Mouse (Mus musculus): Measurements from ENCODE around the gene Celf1. TPM values are rescaled to one million over a fixed set of nuclear protein-coding genes. Genes with fewer than 3 reads are reported as not detected.
A peak's percentile ranks its signal among the peaks of the same experiment; 100 is the strongest.
"Not testable (repeated sequence)": the region's sequence is repeated elsewhere in the genome, so short reads cannot be mapped to it uniquely, and the experiment has no call there.

Gene Celf1
- total RNA-seq, 4 experiments from 2014 or later = 50.7 to 66.2 (median 63.7) TPM

DNA sequence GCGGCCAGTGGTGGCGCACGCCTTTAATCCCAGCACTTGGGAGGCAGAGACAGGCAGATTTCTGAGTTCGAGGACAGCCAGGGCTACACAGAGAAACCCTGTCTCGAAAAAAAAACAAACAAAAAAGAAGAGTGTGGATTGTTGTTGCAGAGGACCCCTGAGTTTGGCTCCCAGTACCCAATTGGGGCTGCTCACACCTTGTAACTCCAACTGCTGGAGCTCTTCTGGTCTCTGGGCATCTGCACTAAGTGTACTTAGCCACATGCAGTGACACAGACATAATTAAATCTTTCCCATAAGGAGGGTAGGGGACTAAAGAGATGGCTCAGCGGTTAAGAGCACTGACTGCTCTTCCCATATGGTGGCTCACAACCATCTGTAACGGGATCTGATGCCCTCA lies 82.1 kb downstream of the Celf1 start:
- not testable (repeated sequence) for DNase-seq (ENCODE audit: low spot score in 2 of 2)

DNA sequence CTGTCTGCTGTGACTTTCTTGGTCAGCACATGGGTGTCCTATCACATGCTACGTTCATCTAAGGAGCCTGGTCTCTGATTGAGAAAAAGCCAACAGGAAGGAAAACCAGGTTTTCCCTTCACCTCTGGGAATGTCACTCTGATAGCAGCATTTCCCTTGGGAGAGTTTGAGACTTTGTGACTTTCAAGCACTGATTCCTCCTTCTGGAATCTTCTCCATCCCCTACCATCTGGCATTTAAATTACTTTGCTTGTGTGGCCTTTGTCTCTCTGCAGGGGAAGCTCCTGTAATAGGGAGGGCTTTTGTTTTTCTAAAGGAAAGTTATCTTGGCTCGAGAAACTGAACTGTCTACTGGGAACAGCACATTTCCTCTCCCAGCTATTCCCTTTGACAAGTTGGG lies 82.9 kb downstream of the Celf1 start:
- no peak for DNase-seq (ENCODE audit: low spot score in 2 of 2)

DNA sequence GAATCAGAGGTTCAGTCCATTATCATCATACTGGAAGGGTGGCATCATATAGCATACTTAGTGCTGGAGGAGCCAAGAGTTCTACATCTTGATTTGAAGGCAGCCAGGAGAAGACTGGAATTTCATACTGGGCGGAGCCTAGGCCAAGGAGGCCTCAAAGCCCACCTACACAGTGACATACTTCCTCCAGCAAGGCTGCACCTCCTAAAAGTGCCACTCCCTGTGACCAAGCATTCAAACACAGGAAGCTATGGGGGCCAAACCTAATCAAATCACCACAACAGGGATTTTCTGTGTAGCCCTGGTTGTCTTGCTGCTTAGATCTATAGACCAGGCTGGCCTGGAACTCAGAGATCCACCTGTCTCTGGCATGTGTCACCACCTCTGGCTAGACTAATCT lies 83.8 kb downstream of the Celf1 start:
- DNase-seq (ENCODE audit: low spot score in 2 of 2) = no peak

DNA sequence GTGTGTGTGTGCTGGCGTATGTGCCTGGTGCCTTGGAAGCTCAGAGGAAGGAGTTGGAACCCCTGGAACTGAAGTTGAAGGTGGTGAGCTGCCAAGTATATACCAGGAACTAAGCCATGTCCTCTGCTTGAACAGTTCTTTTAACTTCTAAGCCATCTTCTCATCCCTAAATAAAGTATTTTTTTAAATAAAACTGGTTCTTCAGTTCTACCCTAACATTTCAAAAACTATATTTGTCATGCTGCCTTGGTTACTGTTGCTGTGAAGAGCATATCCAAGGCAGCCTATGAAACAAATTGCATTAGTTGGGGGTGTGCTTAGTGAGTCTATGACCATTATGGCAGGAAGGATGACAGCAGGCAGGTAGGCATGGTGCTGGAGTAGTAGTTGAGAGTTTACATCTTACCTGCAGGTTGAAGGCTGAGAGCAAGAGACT lies 84.9 kb downstream of the Celf1 start:
- no peak for DNase-seq (ENCODE audit: low spot score in 2 of 2)

DNA sequence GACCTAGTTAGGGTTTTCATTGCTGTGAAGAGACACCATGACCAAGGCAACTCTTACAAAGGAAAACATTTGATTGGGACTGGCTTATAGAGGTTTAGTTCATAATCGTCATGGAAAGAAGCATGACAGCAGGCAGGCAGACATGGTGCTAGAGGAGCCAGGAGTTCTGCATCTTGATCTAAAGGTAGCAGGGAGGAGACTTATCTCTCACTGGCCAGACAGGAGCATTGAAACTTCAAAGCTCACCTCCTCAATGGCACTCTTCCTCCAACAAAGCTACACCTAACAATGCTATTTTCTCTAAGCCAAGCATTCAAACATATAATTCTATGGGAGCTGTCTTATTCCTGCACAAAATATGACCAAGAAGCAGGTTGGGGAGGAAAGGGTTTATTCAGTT lies 86.3 kb downstream of the Celf1 start:
- DNase-seq (ENCODE audit: low spot score in 2 of 2) = no peak

DNA sequence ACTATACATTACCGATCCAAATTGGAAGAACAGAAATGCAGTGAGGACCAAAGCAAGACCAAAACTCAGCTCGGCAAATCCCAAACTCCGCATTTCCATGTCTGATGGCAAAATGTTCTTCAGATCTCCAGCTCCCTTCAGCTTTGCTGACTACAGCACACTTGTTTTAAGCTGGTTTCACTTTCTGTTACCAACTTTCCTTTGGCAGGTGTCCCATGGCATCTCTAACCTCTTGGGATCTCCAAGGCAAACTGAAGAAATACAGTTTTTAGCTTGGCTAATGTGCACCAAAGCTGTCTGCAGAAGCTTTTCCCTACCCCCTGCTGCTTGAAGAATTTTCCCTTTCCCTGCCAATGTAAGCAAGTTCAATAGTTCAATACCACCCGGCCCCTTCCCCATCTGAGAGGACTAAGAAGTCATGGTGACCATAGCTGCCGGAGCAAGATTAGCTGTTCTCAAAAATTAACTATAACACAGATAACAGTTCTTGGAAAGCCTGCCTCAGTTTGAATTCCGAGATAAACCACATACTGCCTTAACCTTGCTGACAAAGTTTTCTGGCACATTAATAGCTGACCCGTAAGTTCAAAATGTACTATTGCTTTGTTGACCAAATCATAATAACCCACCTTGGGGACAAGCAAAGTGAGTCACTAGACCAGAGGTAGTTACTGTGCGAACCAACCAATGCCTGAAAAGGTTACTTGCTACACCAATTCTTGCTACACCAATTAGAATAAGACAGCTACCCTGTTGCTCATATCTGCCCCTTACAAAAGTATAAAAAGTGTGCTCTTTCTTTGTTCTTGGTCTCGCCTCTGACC lies 87.4 kb downstream of the Celf1 start:
- DNase-seq (ENCODE audit: low spot score in 2 of 2) = no peak

DNA sequence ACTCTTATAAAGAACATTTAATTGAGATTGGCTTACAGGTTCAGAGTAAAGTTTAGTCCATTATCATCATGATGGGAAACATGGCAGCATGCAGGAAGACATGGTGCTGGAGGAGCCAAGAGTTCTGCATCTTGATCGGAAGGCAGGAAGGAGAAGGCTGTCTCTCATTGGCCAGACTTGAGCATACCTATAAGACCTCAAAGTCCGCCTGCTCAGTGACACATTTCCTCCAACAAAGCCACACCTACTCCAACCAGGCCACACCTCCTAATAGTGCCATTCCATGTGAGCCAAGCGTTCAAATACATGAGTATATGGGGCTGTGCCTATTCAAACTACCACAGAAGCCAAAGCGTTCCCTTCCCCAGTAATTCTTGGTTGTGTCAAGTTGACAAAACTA lies 91.0 kb downstream of the Celf1 start:
- no peak for DNase-seq (ENCODE audit: low spot score in 2 of 2)

DNA sequence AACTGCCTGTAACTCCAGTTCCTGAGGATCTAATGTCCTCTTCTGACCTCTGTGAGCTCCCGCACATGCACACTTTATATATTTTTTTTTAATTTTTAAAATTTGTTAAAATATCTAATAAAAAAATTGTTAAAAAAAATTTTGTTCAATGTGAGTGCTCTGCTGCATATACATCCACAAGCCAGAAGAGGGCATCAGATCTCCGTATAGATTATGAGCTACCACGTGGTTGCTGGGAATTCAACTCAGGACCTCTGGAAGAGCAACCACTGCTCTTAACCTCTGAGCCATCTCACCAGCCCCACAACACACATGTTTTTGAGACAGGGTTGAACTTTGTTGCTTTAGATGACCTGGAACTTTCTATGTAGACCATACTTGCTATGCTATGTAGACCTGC lies 92.8 kb downstream of the Celf1 start:
- no peak for DNase-seq (ENCODE audit: low spot score in 2 of 2)

DNA sequence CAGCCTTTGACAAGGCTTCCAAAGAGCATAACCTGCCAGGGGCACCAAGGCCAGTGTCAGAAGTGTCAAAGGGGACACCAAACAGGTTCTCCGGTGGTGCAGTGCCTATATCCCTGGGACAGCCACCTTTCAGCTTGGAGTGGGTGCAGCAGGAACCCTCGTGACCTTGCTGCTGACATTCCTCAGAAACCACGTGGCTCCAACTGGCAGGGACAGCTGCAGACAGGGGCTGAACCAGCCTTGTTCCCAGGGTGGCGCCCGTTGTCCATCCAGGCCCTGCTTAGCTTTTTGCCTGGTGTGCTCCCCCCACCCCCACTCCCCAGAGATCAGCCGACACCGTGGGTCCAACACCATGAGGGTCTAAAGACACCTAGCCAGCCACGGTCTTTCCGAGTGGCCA lies 95.2 kb downstream of the Celf1 start, which contains the start of gene Rapsn:
Gene Rapsn, plus strand, starts transcription at position 236 of the 400 bp plus-strand sequence.
- peak; percentile 62 to 78 for DNase-seq (ENCODE audit: low spot score in 2 of 2)

DNA sequence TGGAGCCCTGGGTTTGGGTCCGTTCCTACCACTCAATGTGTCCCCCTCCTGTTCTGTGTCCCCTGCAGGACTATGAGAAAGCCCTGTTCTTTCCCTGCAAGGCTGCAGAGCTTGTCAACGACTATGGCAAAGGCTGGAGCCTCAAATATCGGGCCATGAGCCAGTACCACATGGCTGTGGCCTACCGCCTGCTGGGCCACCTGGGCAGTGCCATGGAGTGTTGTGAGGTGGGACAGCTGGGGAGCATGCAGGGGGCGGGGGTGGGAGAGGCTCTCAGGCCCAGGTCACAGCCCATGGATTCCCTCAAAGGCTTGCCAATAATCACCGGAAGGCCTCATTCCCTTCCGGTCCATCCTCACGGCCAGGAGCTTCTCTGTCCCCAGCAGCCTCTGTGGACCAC lies 101.6 kb downstream of the Celf1 start:
- no peak for DNase-seq (ENCODE audit: low spot score in 2 of 2)

DNA sequence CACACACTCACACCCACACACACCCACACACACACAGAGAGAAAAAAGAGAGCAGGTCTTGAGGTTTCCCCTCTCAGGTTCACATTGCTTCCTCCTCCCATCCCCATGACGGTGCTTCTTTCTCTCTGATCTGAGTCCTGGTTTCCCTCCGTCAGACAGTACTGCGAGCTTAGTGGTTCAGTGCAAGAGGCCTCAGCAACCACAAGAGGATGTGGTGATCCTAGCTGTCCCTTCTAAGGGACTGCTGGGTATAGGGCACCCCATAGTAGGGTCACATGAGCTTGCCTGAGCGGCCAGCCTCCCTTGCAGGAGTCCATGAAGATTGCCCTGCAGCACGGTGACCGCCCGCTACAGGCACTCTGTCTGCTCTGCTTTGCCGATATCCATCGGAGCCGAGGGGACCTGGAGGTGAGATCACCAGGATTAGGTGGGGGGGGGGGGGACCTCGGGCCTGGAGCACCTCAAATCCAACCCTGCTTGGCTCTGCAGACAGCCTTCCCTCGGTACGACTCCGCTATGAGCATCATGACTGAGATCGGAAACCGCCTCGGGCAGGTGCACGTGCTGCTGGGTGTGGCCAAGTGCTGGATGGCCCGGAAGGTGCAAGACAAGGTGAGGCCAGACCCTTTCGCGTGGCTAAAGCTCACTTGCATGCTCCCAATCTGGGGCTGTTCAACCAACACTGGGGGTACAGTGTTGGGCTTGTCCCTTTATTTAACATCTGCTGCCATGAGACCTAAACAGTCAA lies 102.6 kb downstream of the Celf1 start:
- DNase-seq (ENCODE audit: low spot score in 2 of 2) = no peak

DNA sequence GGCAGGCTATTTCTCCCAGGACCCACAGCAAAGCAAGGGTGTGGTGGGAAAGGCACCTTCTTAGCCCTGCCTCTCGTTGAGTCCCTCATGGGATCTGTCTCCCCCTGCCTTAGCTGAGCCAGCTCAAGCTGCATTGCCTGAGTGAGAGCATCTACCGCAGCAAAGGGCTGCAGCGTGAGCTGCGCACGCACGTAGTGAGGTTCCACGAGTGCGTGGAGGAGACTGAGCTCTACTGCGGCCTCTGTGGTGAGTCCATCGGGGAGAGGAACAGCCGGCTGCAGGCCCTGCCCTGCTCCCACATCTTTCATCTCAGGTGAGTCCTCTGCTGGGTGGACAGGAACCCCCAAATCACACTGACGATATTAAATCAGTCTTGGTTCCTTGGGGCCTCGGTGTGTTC lies 104.5 kb downstream of the Celf1 start:
- DNase-seq (ENCODE audit: low spot score in 2 of 2) = no peak

DNA sequence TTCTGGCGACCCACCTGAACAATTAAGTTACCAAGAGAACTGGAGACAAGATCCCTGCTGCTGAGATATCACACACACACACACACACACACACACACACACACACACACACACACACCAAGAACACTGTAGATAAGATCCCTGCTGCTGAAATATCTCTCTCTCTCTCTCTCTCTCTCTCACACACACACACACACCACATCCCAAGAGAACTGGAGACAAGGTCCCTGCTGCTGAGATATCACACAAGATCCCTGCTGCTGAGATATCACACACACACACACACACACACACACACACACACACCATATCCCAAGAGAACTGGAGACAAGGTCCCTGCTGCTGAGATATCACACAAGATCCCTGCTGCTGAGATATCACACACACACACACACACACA lies 105.6 kb downstream of the Celf1 start:
- not testable (repeated sequence) for DNase-seq (ENCODE audit: low spot score in 2 of 2)

DNA sequence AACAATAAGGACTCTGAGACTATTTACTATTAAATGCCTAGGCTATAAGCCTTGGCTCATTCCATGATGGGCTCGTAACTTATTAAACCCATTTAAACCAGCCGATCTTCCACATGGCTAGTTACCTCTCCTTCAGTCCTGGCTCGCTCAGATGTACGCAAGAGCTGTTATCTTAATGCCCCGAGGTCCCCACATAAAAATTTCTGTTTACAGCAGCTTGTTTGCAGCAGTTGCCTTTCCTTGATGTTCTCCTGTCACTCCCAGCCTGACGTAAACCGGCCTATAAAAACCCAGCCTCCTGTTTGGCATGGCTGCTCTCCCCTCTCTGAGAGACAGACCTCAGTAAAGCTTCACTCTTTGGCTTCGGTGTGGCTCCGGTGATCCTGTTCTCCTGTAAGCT lies 107.2 kb downstream of the Celf1 start:
- DNase-seq (ENCODE audit: low spot score in 2 of 2) = no peak

DNA sequence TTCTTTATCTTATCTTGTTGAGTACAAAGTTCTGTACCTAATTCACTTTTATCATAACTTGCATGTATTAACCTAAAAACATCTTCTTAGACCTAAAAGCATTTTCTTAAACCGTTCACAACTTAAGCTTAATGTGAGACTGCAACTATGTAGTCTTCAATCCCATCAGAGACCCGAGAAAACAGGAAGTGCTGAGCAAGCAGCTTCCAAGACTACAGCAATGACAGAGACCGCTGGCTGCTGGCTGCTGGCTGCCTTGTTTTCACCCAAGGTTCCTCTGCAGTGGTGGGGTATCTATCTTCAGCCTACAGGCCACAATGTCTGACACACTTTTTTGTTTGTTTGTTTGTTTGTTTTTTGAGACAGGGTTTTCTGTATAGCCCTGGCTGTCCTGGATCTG lies 111.7 kb downstream of the Celf1 start:
- no peak for DNase-seq (ENCODE audit: low spot score in 2 of 2)

DNA sequence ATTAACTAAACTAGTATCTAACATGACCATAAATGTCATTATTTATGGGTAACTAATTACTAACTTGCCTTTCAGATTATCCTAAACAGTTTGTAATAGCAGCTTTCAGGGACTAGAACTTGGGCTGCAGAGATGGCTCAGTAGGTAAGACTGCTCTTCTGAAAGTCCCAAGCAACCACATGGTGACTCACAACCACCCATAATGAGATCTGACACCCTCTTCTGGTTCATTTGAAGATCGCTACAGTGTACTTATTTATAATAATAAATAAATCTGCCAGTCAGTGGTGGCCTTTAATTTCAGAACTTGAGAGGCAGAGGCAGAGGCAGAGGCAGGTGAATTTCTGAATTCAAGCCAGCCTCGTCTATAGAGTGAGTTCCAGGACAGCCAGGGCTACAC lies 112.6 kb downstream of the Celf1 start:
- no peak for DNase-seq (ENCODE audit: low spot score in 2 of 2)

DNA sequence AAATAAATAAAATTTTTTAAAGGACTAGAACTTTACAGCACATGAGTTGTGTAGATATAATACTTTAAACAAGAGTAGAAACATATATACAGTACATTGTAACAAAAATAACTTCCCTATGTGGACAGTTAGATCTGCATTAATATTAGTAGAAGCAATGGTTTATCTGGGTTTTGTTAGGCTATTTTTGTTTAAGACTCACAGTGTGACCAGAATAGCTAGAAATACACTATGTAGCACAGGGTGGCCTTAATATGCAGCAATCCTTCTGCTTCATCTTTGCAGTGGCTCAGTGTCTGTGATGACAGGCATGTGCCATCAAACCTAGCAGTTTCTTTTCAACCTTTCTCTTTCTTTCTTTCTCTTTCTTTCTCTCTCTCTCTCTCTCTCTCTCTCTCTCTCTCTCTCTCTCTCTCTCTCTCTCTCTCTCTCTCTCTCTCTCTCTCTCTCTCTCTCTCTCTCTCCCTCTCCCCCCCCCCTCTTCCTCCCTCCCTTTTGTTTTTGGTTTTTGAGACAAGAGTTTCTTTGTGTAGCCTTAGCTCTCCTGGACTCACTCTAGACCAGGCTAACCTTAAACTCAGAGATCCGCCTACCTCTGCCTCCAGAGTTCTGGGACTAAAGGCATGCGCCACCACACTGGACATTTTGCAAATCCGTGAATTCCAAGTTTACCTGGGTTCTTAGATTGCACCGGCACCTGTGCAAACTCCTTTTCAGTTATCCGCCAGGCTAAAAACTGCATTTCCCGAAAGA lies 113.2 kb downstream of the Celf1 start:
- no peak for DNase-seq (ENCODE audit: low spot score in 2 of 2)

DNA sequence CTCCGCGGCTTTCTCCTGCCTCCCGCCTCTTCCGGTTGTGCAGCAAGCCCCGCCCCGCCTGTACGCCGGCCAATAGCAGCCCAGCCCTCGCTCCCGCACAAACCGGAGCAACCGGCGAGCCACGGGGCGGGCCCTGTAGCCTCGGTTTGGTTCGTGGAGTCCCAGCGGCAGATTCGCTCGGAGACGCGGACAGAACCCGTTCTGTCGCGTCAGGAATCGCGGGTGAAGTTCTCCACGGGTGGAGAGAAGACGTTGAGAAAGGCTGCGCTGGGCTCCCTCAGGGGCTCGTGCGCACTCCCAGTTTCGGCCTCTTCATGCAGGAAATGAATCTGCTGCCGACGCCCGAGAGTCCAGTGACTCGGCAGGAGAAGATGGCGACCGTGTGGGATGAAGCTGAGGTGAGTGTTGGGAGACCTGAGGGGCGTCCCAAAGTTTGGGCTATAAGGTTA lies 113.8 kb downstream of the Celf1 start, which contains the start of gene Psmc3:
Gene Psmc3, plus strand, starts transcription at position 76 of the 449 bp plus-strand sequence.
- DNase-seq (ENCODE audit: low spot score in 2 of 2) = peak; percentile 95 to 96

DNA sequence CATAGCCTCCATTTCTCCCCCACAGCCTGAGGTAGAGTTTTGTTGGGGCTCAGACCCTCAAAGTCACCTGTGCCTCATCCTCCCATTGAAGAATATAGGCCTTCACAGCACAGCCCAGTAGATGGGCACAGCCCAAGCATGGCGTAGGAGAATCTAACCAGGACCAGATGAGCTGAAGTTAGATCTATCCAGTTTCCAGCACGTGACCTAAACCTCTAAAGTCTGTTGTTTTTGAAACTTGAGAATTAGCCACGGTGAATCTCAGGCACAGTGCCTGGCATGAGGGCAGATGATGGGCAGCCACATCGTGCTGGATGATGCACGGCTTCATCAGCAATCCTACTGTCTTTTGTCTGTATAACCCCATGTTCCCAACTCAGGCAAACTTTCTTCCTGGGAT lies 118.3 kb downstream of the Celf1 start:
- no peak for DNase-seq (ENCODE audit: low spot score in 2 of 2)

DNA sequence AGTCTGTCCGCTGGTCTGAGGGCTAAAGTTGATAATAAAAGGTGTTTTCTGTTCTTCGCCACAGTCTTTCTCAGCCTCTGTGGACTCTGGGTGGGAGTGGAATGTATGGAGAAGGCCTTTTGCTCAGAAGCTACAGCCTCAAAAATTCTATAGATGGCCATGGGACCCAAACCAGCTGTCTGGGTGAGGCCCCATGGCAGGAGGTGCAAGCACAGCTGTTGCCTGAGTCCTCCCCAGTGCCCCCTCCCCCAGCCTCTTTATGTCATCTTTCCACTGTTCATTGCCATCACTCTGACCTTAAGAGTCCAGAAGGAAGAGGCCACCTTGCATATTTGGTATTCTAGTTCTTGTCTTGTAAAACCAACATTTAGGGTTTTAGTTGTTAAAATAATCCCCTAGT lies 119.2 kb downstream of the Celf1 start:
- DNase-seq (ENCODE audit: low spot score in 2 of 2) = no peak

DNA sequence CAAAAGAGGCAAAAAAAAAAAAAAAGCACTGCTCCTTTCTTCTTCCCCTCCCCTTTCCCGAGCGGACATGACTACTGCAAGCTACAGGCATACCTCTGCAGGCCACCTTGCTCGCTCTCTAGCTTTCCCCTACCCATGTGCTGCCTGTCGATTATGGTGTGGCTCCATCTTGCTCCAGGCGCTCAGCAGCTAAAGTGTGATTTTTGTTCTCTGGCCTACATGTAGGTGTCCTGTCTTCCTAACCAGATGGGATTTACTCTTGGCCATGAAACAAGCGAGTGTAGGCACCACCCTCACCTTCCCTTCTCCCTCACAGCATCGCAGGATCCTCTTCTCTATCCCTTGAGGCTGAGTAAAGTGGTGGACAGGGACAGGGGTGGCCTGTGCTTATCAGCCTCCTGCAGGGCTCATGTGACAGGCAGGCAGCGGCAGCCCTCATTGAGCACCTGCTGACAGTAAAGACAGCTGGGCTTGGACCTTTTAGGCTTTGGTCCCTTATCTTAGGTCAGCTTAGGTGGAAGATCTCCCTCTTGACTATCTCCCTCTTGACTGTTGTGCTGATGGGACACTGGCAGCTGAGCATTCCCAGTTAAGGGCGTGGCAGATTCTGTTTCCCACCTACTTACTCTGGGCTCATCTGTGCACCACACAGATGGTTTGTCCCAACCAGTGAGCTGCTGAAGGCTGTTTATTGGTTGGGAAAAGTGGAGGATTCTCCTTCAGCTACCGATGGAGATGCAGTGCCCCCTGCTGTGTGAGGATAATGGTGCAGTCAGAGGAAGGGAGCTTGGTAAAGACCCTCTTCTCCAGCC lies 120.6 kb downstream of the Celf1 start:
- no peak for DNase-seq (ENCODE audit: low spot score in 2 of 2)

Measured in gastrocnemius, adult 8-10 months (tissue).